Comparison of ENCODE assay signal across 25 mouse cellular contexts in genomic region chr2:165444861-165445260, GRCm38 (mm10). TPM values are rescaled to one million over a fixed set of nuclear protein-coding genes. Genes with fewer than 3 reads are reported as not detected.
DNase-seq lines count a peak whose midpoint lies in the region; ATAC-seq and TF ChIP-seq lines count a peak whose summit lies in the region.
"Had no signal": no experiment of that assay in that cellular context is flagged by ENCODE, and none has a peak within 500 bp of the region (broad histone marks: within the 10 kb centered on the region; RNA-seq: fewer than 3 reads in every experiment).

No protein-coding gene starts in this region.

- no peaks in the 10 kb centered on the region for H3K27me3 ChIP-seq in lung, postnatal 0 days (replicated peaks; ENCODE audit: insufficient read depth, low read length)
- H3K27me3 ChIP-seq: embryonic facial prominence, embryonic 12.5 days; forebrain, embryonic 13.5 days; forebrain, embryonic 15.5 days had no signal

- no peaks in the 10 kb centered on the region for H3K36me3 ChIP-seq in lung, postnatal 0 days (ENCODE audit: insufficient read depth, low read length)
- H3K36me3 ChIP-seq: embryonic facial prominence, embryonic 10.5 days; embryonic facial prominence, embryonic 12.5 days; forebrain, embryonic 15.5 days had no signal

- no peak overlapping the region for H3K4me3 ChIP-seq in lung, postnatal 0 days (ENCODE audit: low read depth, low read length)
- H3K4me3 ChIP-seq: embryonic facial prominence, embryonic 10.5 days; embryonic facial prominence, embryonic 12.5 days; forebrain, embryonic 13.5 days; forebrain, embryonic 15.5 days had no signal

- no peak for TF ChIP-seq CTCF in lung, postnatal 0 days (IDR thresholded peaks at IDR 0.05)

- H3K4me1 ChIP-seq in lung, postnatal 0 days (ENCODE audit: insufficient read depth, low read depth, low read length) = no peaks in the 10 kb centered on the region
- H3K4me1 ChIP-seq: embryonic facial prominence, embryonic 12.5 days; forebrain, embryonic 13.5 days; forebrain, embryonic 15.5 days had no signal

- no peak overlapping the region for H3K4me2 ChIP-seq in lung, postnatal 0 days (replicated peaks; ENCODE audit: low read depth, low read length)
- H3K4me2 ChIP-seq: embryonic facial prominence, embryonic 12.5 days; forebrain, embryonic 13.5 days; forebrain, embryonic 15.5 days had no signal

- H3K9ac ChIP-seq in lung, postnatal 0 days (replicated peaks; ENCODE audit: low read depth) = no peak overlapping the region
- H3K9ac ChIP-seq: embryonic facial prominence, embryonic 12.5 days; forebrain, embryonic 13.5 days; forebrain, embryonic 15.5 days; forebrain, postnatal 0 days had no signal

- peak; percentile 11 for DNase-seq in lung, postnatal 0 days (ENCODE audit: low spot score)
- DNase-seq in lung, postnatal 36 days = no peak
- DNase-seq in layer of hippocampus, adult 9-11 months = no peak
- no peak for DNase-seq in ovary, postnatal 10 days (ENCODE audit: low spot score)
- no peak for DNase-seq in cerebellum, postnatal 14 days
- DNase-seq: adrenal gland, adult 2 months; adrenal gland, postnatal 10 days; adrenal gland, postnatal 25 days; cerebellum, adult 11-12 months; cerebellum, adult 2 months; cerebellum, adult 9-10 months; cerebellum, postnatal 10 days; cerebellum, postnatal 36 days; forebrain, postnatal 0 days had no signal

- H3K9me3 ChIP-seq in lung, postnatal 0 days (ENCODE audit: low read length) = no peaks in the 10 kb centered on the region
- H3K9me3 ChIP-seq: embryonic facial prominence, embryonic 10.5 days; embryonic facial prominence, embryonic 12.5 days; forebrain, embryonic 13.5 days; forebrain, embryonic 15.5 days had no signal

- ATAC-seq in lung, postnatal 0 days = no peak
- ATAC-seq in common myeloid progenitor, adult 5-6 weeks (replicated peaks; ENCODE audit: low read depth, poor library complexity, severe bottlenecking) = 0 out of 2 replicates have a peak, but pooled peaks have one; percentile 39
- ATAC-seq in megakaryocyte, adult 5-6 weeks (ENCODE audit: poor library complexity, severe bottlenecking) = peak; percentile 70
- peak; percentile 44 for ATAC-seq in monocyte, adult 5-6 weeks (replicated peaks; ENCODE audit: insufficient number of reproducible peaks, low FRiP score, low TSS enrichment, poor library complexity, severe bottlenecking)
- ATAC-seq: forebrain, embryonic 13.5 days; forebrain, embryonic 15.5 days; forebrain, postnatal 0 days had no signal

- H3K27ac ChIP-seq in lung, postnatal 0 days (ENCODE audit: low read length) = no peak overlapping the region
- H3K27ac ChIP-seq: embryonic facial prominence, embryonic 10.5 days; embryonic facial prominence, embryonic 12.5 days; forebrain, embryonic 13.5 days; forebrain, embryonic 15.5 days had no signal

- WGBS in lung, postnatal 0 days = 77% methylated on average over 3 of the region's 3 CpGs

- TF ChIP-seq EP300 in lung, postnatal 0 days (IDR thresholded peaks at IDR 0.05) = no peak

RNA-seq across cellular contexts. Expression of gene Slc13a3, which starts 28.2 kb away (rescaled TPM):
- polyA plus RNA-seq in lung, postnatal 0 days (2015; fragmentation: Nextera tagmentation; extraction: Ambion mirVana) = 0.65 and 0.90 TPM in 2 replicates
- not detected in 2 replicates for total RNA-seq in common myeloid progenitor, adult 5-6 weeks (2017)
- total RNA-seq in megakaryocyte, adult 5-6 weeks (2015) = 0.39 and 0.42 TPM in 2 replicates
- 0.37 TPM in 1 of 2 replicates, not detected in the other for total RNA-seq in megakaryocyte, adult 5-6 weeks (2017)
- total RNA-seq in monocyte, adult 5-6 weeks (2017) = not detected in 3 replicates
- total RNA-seq: MEL had no signal
- polyA plus RNA-seq: C2C12 had no signal

RNA-seq across cellular contexts. Expression of gene Ocstamp, which starts 44.7 kb away (rescaled TPM):
- polyA plus RNA-seq in lung, postnatal 0 days (2015; fragmentation: Nextera tagmentation; extraction: Ambion mirVana) = 0.15 and 0.20 TPM in 2 replicates
- not detected in 2 replicates for total RNA-seq in common myeloid progenitor, adult 5-6 weeks (2017)
- total RNA-seq in megakaryocyte, adult 5-6 weeks (2015) = 0.11 TPM in 1 of 2 replicates, not detected in the other
- 0.04 and 0.11 TPM in 2 replicates for total RNA-seq in megakaryocyte, adult 5-6 weeks (2017)
- 0.19 TPM in 1 of 3 replicates, not detected in the others for total RNA-seq in monocyte, adult 5-6 weeks (2017)
- total RNA-seq: forebrain, postnatal 0 days; MEL had no signal
- polyA plus RNA-seq: brain, embryonic 14.5 days; C2C12; cerebellum, adult 2 months; cortical plate, adult 2 months; forebrain, embryonic 13.5 days; forebrain, embryonic 15.5 days; forebrain, postnatal 0 days had no signal

RNA-seq across cellular contexts. Expression of gene Trp53rka, which starts 48.3 kb away (rescaled TPM):
- 21.5 and 22.5 TPM in 2 replicates for polyA plus RNA-seq in lung, postnatal 0 days (2015; fragmentation: Nextera tagmentation; extraction: Ambion mirVana)
- total RNA-seq in common myeloid progenitor, adult 5-6 weeks (2017) = 6.4 and 12.4 TPM in 2 replicates
- 3.9 and 5.7 TPM in 2 replicates for total RNA-seq in megakaryocyte, adult 5-6 weeks (2015)
- 4.0 and 5.1 TPM in 2 replicates for total RNA-seq in megakaryocyte, adult 5-6 weeks (2017)
- total RNA-seq in monocyte, adult 5-6 weeks (2017) = 4.5 to 14.9 TPM (median 5.4 TPM) in 3 replicates

RNA-seq across cellular contexts. Expression of gene Zfp334, which starts 56.8 kb away (rescaled TPM):
- polyA plus RNA-seq in lung, postnatal 0 days (2015; fragmentation: Nextera tagmentation; extraction: Ambion mirVana) = 2.5 and 2.6 TPM in 2 replicates
- not detected in 2 replicates for total RNA-seq in common myeloid progenitor, adult 5-6 weeks (2017)
- not detected in 2 replicates for total RNA-seq in megakaryocyte, adult 5-6 weeks (2015)
- total RNA-seq in megakaryocyte, adult 5-6 weeks (2017) = not detected in 2 replicates
- total RNA-seq in monocyte, adult 5-6 weeks (2017) = not detected in 3 replicates
- total RNA-seq: MEL had no signal

RNA-seq across cellular contexts. Expression of gene Slc2a10, which starts 58.7 kb away (rescaled TPM):
- 6.7 and 6.9 TPM in 2 replicates for polyA plus RNA-seq in lung, postnatal 0 days (2015; fragmentation: Nextera tagmentation; extraction: Ambion mirVana)
- total RNA-seq in common myeloid progenitor, adult 5-6 weeks (2017) = 0.15 and 0.64 TPM in 2 replicates
- total RNA-seq in megakaryocyte, adult 5-6 weeks (2015) = 0.05 TPM in 1 of 2 replicates, not detected in the other
- not detected in 2 replicates for total RNA-seq in megakaryocyte, adult 5-6 weeks (2017)
- 0.68 TPM in 1 of 3 replicates, not detected in the others for total RNA-seq in monocyte, adult 5-6 weeks (2017)
- total RNA-seq: MEL had no signal
